Comparison of ENCODE assay signal across 8 mouse cellular contexts in genomic region chr5:112276267-112276873, GRCm38 (mm10). TPM values are rescaled to one million over a fixed set of nuclear protein-coding genes. Genes with fewer than 3 reads are reported as not detected.
DNase-seq lines count a peak whose midpoint lies in the region; ATAC-seq and TF ChIP-seq lines count a peak whose summit lies in the region.

Gene Tpst2, plus strand, starts transcription at chr5:112276691.

- H3K27me3 ChIP-seq in kidney, embryonic 14.5 days (ENCODE audit: control insufficient read depth, insufficient read depth, low read length): no peaks in the 10 kb centered on the region
- H3K27me3 ChIP-seq in limb, embryonic 15.5 days: peaks cover 3% of the 10 kb centered on the region

- TF ChIP-seq POLR2A in bone marrow macrophage, adult 2 months (IDR thresholded peaks at IDR 0.05; ENCODE audit: borderline replicate concordance, low read depth, low read length): peak; percentile 88; the same call in 1 of the 2 replicates
- peak; percentile 98 for TF ChIP-seq POLR2A in embryonic fibroblast, embryonic 13.5 days (IDR thresholded peaks at IDR 0.05; ENCODE audit: low read depth, low read length)

- under 1% methylated on average over 60 of the region's 62 CpGs for WGBS in kidney, embryonic 14.5 days
- WGBS in limb, embryonic 15.5 days: under 1% methylated on average over 62 of the region's 62 CpGs

- H3K36me3 ChIP-seq in kidney, embryonic 14.5 days (ENCODE audit: control insufficient read depth, insufficient read depth, low read length): no peaks in the 10 kb centered on the region
- H3K36me3 ChIP-seq in limb, embryonic 15.5 days: no peaks in the 10 kb centered on the region

- no peak for TF ChIP-seq CTCF in bone marrow macrophage, adult 2 months (IDR thresholded peaks at IDR 0.05; ENCODE audit: low read depth, low read length)
- no peak for TF ChIP-seq CTCF in embryonic fibroblast, embryonic 13.5 days (IDR thresholded peaks at IDR 0.05; ENCODE audit: borderline replicate concordance, insufficient read depth, low read length)

- H3K4me3 ChIP-seq in bone marrow macrophage, adult 2 months (ENCODE audit: insufficient read depth, low read length): peak within 1 kb of the TSS; percentile 92
- peak within 1 kb of the TSS; percentile 91 for H3K4me3 ChIP-seq in embryonic fibroblast, embryonic 13.5 days (ENCODE audit: insufficient read depth, low read length)
- H3K4me3 ChIP-seq in kidney, embryonic 14.5 days (ENCODE audit: low read length): peak within 1 kb of the TSS; percentile 84
- peak within 1 kb of the TSS; percentile 80 for H3K4me3 ChIP-seq in limb, embryonic 15.5 days

- peak within 1 kb of the TSS; percentile 86 for H3K27ac ChIP-seq in bone marrow macrophage, adult 2 months (ENCODE audit: insufficient read depth, low read depth, low read length)
- H3K27ac ChIP-seq in embryonic fibroblast, embryonic 13.5 days (ENCODE audit: insufficient read depth, low read length): peak within 1 kb of the TSS; percentile 66
- H3K27ac ChIP-seq in kidney, embryonic 14.5 days (ENCODE audit: low read depth, low read length): peak within 1 kb of the TSS; percentile 57
- peak within 1 kb of the TSS; percentile 85 for H3K27ac ChIP-seq in limb, embryonic 15.5 days

- peak; percentile 94 for ATAC-seq in kidney, embryonic 14.5 days (ENCODE audit: low FRiP score, low TSS enrichment)
- ATAC-seq in limb, embryonic 15.5 days (ENCODE audit: insufficient number of reproducible peaks, low FRiP score, low TSS enrichment, low read depth): peak; percentile 96

- DNase-seq in A20 (ENCODE audit: low read depth, low spot score): peak; percentile 100
- peak; percentile 99 to 100 for DNase-seq in heart, adult 9 months (ENCODE audit: low spot score in 2 of 2)
- peak; percentile 99 to 100 for DNase-seq in monocyte, adult 2 months (ENCODE audit: low read depth in 1 of 2, low spot score in 2 of 2)
- peak; percentile 99 to 100 for DNase-seq in spleen, postnatal 36 days (ENCODE audit: low spot score in 2 of 2)

- no peaks in the 10 kb centered on the region for H3K9me3 ChIP-seq in kidney, embryonic 14.5 days (ENCODE audit: control insufficient read depth, low read length)
- no peaks in the 10 kb centered on the region for H3K9me3 ChIP-seq in limb, embryonic 15.5 days

- H3K4me1 ChIP-seq in bone marrow macrophage, adult 2 months (ENCODE audit: control insufficient read depth, insufficient read depth, low read length): peaks cover 50% of the 10 kb centered on the region
- H3K4me1 ChIP-seq in embryonic fibroblast, embryonic 13.5 days (ENCODE audit: control insufficient read depth, insufficient read depth, low read length): peaks cover 17% of the 10 kb centered on the region; the same call in 1 of the 2 replicates
- peaks cover 38% of the 10 kb centered on the region; the same call in 1 of the 2 replicates for H3K4me1 ChIP-seq in kidney, embryonic 14.5 days (ENCODE audit: control insufficient read depth, insufficient read depth, low read length)
- H3K4me1 ChIP-seq in limb, embryonic 15.5 days: peaks cover 50% of the 10 kb centered on the region

- H3K9ac ChIP-seq in kidney, embryonic 14.5 days (ENCODE audit: low read depth, low read length): peak within 1 kb of the TSS; percentile 81
- H3K9ac ChIP-seq in limb, embryonic 15.5 days: peak within 1 kb of the TSS; percentile 76

- peak within 1 kb of the TSS; percentile 72 for H3K4me2 ChIP-seq in kidney, embryonic 14.5 days (replicated peaks; ENCODE audit: low read depth, low read length)
- peak within 1 kb of the TSS; percentile 84 for H3K4me2 ChIP-seq in limb, embryonic 15.5 days

RNA-seq across cellular contexts. Expression of gene Tpst2, which starts in this region (rescaled TPM):
- polyA plus RNA-seq in bone marrow macrophage, adult 2 months (2012; ENCODE audit: insufficient read depth, insufficient read length, missing spikeins): 42.1 and 50.1 TPM in 2 replicates
- 39.6 and 48.3 TPM in 2 replicates for polyA plus RNA-seq in embryonic fibroblast, embryonic 13.5 days (2011; ENCODE audit: insufficient read length, low read depth, missing spikeins)
- polyA plus RNA-seq in kidney, embryonic 14.5 days (2014; fragmentation: Nextera tagmentation; extraction: Ambion mirVana): 39.9 and 50.3 TPM in 2 replicates
- 51.2 and 54.7 TPM in 2 replicates for polyA plus RNA-seq in limb, embryonic 15.5 days (2015; fragmentation: Nextera tagmentation; extraction: Ambion mirVana)

Comparison
In these comparisons a context has a peak if more than half of its experiments do, and no peak if none do; other contexts are left out.
1. Peak in every context shown above with its lines: DNase-seq, ATAC-seq, H3K4me3 ChIP-seq and H3K27ac ChIP-seq.